Mouse (Mus musculus): ENCODE data around the gene Nfyc.

The Nfyc gene

DNA sequence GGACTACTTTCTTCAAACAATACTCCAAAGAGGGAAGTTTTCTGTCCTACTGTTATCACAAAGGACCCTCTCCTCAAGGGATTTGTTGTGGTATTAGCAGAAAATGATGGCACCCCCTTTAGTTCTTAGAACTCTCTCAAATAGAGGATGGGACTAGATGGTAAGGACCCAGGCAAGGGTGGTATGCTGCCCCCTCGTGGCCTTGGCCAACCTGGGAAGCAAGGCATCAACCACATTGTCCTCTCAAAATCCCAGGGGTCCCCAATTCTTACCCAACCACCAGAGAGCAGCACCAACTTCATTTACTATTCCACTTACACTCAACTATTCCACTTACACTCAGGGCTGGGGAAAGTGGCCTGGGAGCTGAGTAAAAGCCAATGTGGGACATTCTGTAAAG, 76.1 kb downstream of the Nfyc start:
- peak; percentile 85 for DNase-seq (ENCODE audit: low spot score)

DNA sequence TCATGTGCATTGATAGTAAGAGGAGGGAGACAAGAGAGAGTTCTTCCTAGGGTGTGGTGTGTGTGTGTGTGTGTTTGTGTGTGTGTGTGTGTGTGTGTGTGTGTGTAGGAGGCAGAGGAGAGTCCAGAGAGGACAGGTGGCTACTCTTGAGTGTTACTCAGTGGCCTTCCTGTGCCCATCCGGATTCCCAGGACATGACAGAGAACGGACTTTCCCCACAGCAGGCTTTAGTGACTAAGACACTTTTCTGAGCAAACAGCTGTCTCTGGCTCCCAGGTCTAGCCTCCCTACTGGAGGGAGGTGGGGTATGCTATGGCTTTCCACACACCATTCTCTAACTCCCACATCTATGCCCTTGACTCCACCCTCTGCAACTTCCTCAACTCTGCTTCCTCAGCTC, 81.8 kb downstream of the Nfyc start:
- no peak for DNase-seq (ENCODE audit: low spot score)

DNA sequence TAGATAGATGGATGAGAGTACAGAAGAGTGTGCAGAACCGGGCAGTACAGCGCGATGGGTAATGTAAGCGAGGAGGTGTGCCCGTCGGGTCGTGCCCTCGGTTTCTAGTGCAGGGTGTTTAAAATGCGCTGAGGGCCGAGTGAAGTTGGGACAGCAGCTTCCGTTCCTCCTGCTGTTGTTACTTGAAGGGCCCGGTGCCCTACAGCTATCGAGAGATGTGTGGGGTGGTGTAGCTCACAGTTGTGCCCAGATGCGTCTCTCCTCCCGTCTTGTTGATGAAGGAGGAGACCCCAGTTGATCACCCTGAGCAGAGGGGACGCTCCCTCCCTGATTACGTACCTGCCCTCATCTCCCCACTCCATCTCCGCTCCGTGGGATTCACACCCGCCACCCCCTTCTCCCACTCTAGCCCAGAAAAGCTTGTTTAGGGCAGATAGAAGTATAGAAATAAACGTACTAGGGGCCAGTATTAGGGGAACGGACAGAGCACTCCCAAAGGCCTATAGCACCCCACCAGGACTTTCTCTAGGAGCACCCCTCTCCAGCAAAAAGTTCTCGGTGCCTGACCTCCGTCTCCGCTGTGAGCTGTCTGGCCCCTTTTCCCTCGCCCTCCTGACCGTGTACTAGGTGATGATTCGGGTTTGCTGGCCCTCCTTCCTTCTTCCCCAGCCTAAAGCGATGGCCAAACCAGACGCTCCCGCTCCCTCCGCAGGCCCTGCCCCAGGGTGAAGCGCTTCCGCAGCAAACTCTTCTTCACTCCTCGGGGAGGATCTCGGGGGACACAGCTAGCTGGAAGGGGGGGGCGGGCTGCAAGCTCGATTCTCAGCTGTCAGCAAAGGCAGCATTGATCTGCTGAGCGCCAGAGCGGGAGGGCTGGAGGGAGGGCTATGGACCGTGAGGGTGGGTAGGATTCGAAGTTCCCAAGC, 83.2 kb downstream of the Nfyc start, which contains the start of gene Kcnq4:
Gene Kcnq4, minus strand, starts transcription at position 672 of the 926 bp plus-strand sequence.
- peak; percentile 21 for DNase-seq (ENCODE audit: low spot score)

DNA sequence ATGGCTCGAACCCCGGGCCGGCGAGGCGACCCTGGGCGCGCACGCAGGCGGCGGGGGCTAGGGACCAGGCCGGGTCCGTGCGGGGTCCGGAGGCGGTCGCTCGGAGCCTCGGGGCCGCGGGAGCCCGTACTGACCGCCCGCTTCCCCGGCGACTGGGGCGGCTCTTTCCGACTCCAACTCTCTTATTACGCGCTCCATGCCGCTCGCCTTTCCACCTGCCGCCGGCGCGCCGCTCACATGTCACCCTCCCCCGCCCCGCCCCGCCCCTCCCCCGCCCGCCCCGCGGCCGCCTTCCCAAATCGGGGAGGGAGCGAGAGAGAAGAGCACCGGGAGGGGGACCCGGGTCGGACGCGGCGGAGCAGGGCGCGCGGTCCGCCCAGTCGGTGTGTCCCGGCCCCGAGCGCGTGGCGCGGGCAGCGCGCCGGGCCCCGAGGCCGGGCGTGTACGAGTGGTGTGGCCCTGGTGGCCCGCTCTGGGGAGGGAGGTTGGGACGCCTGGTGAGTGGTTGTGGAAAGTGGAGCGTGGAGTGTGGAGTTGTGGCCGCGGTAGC, 84.1 kb downstream of the Nfyc start:
- DNase-seq (ENCODE audit: low spot score): peak; percentile 37

DNA sequence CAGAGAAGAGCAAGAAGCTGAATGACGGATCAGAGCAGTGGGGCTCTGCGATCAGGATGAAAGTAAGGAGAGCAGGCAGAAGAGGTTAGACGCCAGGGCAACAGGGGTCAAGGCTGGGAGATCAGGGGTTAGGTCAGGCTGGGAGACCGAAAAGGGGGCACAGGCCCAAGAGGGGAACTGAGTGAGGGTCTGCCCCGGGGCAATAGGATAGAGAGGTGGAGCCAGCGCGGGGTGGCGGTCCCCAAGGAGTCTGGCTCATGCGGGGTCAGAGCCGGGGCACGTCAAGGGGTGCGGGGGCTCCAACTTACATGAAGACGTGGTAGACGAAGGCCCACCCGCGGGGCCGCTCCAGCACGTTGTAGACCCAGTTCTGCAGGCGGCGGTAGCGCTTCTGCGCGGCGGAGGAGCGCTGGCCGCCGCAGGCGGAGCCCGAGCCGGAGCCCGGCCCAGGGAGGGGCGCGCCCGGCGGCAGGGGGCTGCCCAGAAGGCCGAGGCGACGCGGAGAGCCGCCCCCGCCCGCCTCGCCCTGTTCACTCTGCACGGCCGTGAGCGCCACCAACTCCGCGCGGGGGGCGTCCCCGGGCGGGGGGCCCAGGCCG, 84.7 kb downstream of the Nfyc start:
- peak; percentile 37 for DNase-seq (ENCODE audit: low spot score)

DNA sequence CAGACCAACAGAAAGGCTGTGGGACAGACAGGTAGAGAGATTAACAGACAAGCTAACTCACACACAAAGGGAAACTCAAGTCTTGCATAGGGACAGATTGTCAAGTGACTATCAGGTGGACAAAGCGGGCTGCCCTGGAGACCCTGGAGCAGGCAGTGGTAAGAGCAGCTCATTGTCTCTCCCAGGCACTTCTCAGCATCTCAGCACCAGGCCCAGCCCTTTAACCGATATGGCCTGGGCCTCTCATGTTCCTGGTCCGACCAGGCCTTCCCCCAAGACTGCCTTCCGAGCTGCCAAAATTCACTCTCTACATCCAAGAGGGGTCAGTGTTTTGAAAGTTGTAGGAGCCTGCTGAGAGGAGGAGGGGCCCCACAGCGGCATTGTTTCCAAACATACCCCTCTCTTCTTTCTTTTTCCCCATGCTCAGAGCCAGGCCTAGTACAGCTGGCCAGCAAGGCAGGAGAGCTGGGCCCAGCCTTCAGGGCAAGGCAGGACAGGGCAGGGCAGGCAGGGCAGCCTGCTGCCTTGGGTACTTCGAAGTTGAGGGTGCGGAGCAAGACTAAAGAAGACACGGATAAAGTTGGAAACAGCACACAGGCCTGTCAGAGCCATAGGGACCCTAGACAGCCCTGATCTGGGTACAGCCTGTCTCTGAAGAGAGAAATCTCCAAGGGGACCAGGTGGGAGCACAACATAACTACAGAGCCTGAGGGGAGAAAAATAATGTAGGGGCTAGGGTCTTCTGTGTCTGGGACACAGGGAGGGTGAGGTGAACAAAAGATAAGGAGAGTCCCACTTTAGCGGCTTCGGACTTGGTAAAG, 85.4 kb downstream of the Nfyc start:
- DNase-seq (ENCODE audit: low spot score): peak; percentile 21

DNA sequence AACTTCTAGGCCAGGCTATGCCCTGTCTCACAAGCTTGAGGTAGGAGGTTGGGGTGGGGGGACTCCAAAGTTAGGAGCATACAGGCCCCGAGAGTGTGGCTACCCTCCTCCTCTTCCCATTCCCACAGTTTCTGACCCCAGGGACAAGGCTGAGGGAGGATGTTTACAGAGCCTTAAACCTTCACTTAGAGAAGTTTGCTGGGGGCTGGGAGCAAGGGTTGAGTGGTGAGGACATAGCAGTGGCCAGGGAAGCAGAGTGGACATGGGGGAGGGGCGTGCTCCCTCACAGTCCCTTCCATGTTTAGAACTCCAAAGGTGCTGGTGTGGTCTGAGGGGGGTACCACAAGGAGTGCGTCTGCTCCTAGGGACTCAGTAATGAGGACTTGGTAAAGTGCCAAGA, 87.7 kb downstream of the Nfyc start:
- no peak for DNase-seq (ENCODE audit: low spot score)

DNA sequence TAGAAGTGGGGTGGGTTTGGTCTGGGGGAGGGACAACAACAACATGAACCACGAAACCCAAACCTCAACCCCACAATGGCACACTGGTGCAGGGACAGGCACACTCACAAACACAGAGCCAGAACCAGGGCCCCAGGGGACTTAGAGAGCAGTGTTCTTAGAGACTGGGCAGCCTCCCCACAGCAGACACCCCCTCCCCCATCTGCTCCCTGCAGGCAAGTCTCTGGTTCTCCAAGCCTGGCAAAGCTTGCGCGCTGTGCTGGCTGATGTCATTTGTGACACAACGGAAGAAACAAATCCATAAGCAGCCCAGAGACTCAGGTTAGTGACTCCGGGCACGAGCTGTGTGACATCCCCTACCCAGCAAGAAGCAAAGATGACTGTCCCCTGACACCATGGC, 90.1 kb downstream of the Nfyc start:
- DNase-seq (ENCODE audit: low spot score): no peak

DNA sequence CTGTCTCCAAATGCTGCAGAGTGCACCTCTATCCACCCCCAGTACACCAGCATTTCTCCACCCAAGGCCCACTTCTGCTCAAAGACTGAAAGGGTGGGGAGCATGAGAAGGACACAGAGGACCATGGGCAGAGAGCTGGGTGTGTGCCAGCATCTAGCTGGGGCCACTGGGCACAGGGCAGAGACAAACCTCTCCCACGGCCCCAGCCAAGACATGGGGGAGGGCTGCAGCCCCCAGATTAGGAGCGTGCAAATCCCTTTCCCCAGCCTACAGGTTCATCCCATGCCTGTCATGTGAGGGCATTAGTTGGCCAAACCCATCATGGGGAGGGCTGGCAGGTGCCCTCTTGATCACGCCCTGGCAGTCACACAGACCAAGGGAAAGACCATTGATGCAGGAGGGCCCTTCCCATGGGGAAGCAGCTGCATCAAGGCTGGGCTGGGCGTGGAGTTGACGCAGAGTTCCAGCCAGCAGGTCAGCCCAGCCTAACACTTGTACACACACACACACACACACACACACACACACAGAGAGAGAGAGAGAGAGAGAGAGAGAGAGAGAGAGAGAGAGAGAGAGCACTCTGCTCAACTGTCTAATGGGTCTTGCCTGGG, 97.3 kb downstream of the Nfyc start:
- DNase-seq (ENCODE audit: low spot score): no peak

DNA sequence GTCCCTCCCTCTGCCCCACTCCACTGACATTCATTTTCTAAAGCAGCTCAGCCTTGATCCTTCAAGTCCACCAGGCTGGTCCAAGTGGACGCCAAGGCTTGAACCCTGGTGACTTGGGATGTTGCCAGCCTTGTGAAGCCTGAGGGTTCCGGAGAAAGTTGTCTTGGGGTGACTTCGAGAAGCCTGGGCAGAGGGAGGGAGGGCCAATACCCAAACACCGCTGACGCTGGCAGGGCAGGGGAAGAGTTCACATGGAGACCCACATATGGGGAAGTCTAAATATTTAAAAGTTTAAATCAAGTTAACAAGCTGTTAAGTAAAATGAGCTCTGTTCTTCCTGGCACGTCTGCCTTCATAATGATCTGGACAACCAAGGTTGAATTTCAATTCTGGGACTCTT, 98.6 kb downstream of the Nfyc start:
- DNase-seq (ENCODE audit: low spot score): no peak

DNA sequence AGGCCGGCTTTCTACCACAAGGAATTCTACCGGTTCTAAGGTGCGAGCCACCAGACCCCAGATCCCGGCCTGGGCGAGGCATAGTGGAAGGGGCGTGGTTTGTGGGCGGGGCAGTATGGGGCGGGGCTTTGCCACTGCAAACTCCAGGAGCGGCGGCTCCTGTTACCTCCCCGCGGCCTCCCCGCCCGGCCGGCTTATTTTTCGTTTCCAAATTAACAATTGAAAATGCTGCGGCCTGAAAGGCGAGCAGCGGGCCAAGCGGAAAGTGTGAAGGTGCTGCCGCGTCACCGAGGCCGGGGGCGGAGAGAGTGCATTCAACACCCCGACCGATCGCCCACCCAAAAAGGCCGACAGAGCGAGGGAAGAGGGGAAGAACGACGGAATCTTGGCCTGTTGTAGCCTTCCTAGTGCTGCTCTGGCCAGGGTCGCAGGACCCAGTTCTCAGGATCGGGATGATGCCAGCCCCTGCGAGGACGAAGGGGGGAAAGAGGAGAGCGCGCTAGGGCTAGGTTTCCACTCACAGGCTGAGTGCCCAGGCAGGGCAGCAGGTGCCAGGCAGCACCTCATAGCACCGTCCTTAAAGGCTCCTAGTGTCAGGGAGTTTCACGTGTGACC, 100.2 kb downstream of the Nfyc start:
- peak; percentile 79 for DNase-seq (ENCODE audit: low spot score)

DNA sequence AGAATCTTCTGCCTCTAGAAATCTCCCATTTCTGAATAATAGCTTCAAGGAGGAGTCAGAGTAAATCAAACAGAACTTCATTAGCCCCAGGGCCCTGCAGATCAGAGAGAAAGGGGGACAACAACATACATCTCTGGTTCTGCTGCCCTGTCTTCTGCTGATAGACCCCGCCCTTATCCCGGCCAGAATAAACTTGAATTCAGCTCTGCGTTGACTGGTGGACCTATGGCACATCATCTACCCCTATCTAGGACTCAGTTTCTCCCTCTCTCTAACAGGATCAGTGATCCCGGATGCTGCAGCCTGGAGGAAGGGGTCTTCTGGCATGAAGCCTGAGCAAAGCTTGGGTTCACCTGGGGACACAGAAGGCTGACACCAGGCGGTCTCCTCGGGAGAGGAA, 100.8 kb downstream of the Nfyc start:
- DNase-seq (ENCODE audit: low spot score): no peak

DNA sequence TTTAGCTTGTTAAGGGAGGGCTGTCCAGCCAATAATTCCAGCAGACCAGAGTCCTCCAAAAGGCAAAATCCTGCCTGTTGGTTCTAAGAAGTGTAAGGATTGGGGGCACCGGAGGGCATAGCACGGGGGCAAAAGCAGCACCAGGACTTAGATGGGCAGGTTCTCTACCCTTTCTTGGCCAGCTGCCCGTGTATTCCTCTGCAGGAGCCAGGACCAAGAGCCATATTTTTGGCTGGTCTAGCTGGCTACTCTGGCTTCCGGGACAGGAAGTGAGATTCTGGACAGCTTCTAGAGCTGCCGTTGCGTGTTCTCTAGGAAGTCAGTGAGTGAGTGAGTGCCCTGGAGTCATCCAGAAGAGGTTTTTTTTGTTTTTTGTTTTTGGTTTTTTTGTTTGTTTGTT, 101.2 kb downstream of the Nfyc start:
- no peak for DNase-seq (ENCODE audit: low spot score)

DNA sequence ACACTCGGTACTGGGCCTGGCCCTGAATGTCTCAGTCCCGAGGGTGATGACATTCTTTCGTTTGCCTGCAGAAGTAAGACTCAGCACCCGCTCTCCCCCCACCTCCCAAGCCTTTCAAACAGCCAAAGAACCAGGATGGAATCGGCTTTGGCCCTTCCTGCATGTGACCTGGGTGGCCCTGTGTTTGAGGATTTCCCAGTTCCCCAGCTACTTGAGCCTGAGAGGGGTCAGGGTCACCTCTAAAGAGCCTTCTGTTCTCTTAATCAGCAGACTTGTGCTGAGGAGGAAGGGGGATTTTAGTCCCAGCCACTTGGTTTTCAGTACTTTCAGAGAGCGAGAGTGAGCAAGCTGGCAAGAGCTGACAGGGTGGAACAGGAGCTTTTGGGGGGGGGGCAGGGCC, 101.9 kb downstream of the Nfyc start:
- no peak for DNase-seq (ENCODE audit: low spot score)

DNA sequence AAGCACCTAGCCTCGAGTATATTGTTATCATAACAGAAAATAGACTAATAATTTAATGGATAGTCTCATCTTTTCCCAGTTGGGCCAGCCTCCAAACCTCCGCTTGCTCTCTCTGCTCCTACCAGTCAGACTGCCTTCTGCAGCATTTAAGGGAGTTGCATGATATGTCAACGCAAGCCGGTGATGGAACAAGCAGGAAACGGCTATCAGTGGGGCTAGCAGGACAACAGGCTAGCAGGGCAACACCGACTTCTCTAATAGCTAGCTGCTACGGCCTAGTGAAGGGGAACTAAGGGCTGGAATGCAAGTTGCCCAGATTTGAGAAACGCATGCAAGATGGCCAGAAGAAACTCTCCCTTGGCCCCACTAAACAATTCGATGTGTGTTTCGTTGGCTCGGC, 103.5 kb downstream of the Nfyc start:
- no peak for DNase-seq (ENCODE audit: low spot score)

DNA sequence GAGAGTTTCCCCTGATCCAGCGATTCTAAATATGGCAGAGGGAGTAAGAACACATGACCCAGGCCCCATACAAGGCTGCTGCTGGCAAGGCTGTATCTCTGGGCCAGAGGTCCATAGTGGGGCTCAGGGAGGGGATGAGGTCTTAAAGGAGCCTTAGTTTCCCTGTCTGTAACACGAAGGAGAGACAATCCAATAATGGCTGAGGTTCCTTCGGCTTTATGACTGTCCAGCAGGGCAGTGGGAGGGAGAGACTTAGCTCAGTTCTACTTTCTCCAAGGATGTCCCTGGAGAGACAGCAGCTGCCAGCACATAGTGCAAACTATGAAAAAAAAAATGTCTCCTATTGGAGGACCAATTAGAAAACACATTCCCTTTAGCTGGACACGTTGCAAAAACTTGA, 105.2 kb downstream of the Nfyc start:
- no peak for DNase-seq (ENCODE audit: low spot score)

DNA sequence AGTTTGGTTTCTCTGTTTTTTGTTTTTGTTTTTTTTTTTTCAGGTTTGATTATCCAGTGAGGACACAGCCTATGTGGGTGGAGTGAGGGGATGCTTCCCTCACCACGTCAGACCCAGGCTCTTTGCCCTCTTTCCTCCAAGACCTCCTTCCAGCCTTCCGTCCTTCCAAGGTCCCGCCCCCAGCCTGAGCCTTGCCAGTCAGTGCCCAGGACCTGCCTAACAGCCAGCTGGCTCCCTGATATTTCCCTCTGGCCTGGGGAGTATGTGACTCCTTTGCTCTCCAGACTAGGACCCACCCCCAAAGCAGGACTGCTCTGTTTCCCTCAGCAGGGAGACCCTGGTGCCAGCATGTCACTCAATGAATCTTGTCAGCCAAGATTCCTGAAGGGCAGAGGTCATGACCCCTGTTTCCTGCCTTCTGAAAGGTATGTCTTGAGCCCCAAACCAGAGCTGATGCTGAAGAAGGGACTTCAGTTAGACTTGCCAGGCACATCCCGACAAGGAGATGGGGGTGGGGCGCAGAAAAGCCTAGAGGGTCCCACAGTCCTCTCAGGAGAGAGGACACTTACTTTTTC, 105.8 kb downstream of the Nfyc start:
- no peak for DNase-seq (ENCODE audit: low spot score)

DNA sequence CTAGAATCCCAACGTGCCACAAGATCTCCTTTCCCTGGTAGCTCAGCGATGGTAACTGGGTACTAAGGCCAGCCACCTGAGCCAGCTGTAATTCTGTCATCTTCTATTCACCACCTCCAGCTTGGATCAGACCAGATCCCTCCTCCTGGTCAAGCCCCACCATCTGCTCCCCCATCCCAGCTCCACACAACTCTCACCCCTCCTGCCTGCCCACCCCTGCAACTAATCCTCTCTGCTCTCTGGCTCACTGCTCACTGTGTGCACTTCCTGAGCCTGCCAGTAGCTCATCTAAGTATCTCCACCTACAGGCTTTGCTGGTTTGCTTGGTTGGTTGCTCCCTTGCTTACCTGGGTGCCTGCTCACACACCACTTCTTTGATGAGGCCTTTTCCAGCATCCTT, 109.8 kb downstream of the Nfyc start:
- peak; percentile 19 for DNase-seq (ENCODE audit: low spot score)

DNA sequence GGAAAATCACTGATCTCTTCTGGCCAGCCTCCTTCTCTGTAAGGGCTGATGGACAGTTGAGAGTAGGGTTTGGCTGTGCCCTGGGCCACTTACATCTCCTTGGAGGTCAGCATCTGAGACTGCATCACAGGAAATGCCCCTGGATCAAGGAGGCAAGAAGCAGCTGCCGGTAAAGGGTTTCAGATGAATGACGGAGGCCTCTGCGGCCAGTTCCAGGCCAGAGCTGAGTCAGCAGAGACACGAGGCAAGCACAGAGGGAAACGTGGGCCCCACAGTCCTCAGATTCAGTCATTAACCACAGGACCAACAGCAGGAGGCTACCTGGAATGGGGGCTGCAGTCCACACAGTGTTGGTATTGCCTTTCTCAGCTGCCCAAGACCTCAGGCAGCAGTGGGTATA, 112.2 kb downstream of the Nfyc start:
- DNase-seq (ENCODE audit: low spot score): no peak

DNA sequence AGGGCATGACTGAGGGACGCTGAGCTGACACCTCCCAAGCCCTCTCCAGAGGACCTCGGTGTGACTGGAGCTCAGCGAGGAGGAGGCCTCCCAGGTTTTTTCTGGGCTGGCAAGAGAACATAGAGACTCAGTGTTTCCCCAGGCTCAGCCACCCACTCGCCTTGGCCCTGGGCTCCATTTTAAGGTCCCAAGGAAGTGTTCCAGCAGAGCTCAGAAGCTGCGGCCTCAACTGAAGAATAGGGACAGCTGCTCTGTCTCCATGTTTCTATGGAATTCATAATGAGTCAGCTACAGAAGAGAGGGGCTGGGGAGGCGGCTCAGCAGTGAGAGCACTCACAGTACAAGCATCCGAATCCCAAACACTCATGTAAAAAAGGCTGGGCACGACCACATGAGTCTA, 113.8 kb downstream of the Nfyc start:
- no peak for DNase-seq (ENCODE audit: low spot score)

DNA sequence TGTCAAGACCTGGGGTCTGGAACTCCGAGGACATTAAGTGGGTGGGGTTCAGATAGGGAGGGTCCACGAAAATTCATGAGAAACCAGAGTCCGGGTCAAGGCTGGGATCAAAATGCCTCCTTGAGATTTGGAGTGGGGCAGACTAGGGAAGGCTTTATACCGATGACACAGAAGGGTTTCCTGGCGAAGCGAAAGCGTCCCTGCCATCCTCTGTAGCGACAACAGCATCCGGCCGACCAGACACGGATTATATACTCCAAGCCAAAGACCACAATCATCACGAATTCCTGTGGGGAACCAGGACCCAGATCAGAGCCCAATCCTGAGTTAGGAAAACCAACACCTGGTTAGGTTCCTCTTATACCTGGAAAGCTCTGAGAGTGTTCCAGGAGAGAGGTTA, 114.6 kb downstream of the Nfyc start:
- DNase-seq (ENCODE audit: low spot score): no peak

Measured in retina, embryonic 14.5 days (tissue).